Mouse (Mus musculus) lung, postnatal 14 days (tissue): ENCODE data around the gene Rpa1.
"Not testable (repeated sequence)": the region's sequence is repeated elsewhere in the genome, so short reads cannot be mapped to it uniquely, and the experiment has no call there.

Experiments
- DNase-seq: peaks from one replicate; pipeline ENCODE4 v3.0.0; 2021

Rpa1 gene

DNA sequence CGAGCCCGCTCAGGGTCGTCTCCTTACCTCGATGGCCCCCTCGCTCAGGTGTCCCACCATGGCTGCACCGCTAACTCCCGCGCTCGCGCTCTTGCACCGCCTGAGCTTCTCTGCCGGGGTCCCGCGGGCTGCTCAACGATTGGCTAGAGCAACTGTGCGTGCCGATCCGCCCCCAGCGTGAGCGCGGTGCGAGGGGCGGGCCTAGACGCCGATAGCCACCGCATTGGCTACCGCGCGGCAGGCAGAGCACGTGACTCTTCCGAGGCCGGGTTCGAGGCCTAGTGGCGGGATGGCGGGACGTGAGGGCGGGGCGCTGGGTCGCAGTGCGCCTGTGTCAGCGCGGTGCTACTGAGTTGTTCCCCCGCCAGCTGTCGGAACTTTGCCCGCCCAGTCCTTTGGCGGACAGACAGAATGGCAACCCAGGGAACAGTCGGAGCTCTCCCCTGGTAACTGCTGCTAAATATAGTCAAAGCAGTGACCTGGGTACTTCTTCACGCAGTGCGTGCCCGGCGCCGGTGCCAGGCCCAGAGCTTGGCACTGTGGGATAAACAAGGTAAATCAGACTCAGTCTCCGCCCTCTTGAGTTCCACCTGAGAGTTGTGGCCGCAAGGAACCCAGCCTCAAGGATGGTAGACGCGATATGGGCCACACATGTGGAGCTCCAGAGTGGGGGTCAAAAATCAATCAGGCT is at the start of gene Rpa1, which contains the start of gene Smyd4:
Rpa1 (minus strand) TSS at position 126 of the 691 bp plus-strand sequence.
Smyd4 (plus strand) TSS at position 235 of the 691 bp plus-strand sequence.
- peak; percentile 94 for DNase-seq

DNA sequence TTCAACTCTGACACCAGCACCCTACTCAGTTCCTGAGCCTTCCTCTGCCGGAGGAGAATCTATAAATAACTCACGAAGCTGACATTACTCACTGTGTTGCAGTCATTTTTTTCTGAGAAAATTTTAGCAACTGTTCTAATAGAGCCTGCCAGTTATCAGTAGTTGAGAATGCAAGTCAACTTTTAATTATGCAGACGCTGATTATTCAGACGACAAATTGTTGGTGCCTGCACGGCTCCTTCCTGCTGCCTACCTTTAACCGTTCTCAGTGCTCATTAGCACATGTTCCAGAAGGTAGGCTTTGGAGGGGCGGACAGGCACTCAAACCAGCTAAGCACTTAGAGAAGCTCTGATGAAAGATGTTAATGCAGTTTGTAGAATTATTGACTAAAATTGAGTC is 49.3 kb upstream of the Rpa1 start:
- DNase-seq = no peak

DNA sequence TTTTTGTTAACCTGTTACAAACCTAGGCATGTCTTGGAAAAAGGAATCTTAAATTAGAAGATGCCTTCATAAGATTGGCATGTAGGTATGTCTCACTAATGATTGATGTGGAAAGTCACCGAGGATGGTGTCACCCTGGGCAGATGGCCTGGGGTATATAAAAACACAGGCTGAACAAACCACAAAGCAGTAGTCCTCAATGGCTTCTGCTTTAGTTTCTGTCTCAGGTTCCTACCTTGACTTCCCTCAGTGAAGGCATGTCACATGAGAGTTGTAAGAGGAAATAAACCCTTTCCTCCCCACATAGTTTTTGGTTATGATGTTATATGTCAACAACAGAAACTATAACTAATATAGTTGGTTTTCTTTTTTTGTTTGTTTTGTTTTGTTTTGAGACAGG is 47.5 kb upstream of the Rpa1 start:
- DNase-seq = no peak

DNA sequence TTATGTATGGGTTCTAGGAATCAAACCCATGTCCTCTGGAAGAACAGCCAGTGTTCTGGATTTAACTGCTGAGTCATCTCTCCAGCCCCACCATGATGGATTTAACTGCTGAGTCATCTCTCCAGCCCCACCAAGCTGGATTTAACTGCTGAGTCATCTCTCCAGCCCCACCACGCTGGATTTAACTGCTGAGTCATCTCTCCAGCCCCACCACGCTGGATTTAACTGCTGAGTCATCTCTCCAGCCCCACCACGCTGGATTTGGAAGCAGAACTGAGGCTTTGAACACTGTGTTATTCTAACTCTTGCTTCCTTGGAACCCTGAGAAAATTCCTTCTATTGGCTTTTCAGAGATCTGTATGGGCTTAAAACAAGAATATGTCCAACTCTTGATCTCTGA is 35.4 kb upstream of the Rpa1 start:
- not testable (repeated sequence) for DNase-seq

DNA sequence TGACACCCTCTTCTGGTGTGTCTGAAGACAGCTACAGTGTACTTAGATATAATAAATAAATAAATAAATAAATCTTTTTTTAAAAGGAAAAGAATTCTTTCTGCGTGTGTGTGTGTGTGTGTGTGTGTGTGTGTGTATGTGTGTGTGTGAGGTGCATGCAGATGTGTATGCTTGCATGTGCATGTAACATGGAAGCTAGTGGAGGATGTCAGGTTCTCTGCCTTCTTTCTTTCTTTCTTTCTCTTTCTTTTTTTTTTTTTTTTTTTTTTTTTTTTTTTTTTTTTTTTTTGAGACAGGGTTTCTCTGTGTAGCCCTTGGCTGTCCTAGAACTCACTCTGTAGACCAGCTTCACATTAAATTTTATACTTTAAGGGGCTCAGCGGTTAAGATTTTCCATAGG is 30.7 kb upstream of the Rpa1 start:
- DNase-seq = not testable (repeated sequence)

DNA sequence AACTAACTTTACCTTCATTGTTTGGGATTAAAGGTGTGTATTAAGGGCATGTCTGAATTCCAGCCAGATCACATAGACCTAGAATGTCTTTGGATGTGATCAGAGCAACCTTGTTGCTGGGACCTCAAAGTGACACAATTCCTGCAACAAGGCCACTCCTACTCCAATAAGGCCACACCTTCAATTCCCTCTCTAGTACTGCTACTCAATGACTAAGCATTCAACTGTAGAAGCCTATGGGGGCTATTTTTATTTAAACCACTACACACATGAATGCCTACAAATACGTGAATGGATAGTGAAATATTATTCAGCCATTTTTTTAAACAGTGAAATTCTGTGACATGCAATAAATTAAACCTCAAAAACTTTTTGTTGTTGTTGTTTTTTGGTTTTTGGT is 29.0 kb upstream of the Rpa1 start:
- DNase-seq = no peak

DNA sequence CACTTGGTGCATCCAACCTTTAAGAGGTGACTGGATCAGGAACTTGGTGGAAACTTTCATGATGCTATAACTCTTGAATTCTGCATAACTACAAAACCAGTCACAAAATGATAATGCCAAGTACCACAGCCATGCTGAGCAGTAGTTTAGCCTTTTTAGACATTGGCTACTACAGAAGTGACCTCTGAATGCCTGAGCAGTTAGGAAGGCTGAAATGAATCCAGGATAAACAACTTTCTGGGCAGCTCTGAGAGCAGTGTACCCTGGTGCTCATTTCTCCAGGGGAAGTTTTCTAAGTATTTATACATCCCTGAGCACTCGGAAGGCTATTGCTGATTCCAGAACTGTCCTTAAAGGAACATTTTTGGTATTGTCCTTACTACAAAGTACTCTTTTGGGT is 7.4 kb upstream of the Rpa1 start:
- DNase-seq = no peak

DNA sequence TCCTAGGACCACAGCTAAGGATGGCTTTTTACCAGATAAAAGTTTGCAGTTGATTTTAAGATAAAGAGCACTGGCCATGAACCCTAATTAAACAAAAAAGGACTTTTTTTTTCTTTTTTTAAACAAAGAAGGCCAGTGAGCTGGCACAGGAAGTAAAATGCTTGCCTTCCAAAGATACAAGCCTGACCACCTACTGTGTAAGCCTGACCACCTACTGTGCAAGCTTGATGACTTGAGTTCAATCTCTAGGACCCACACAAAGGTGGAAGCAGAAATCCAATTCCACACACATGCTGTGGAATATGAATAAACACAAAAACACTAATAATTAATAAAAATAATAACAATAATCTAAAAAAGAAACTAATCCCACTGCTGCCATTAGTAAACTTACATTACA is 3.1 kb upstream of the Rpa1 start:
- DNase-seq = no peak

DNA sequence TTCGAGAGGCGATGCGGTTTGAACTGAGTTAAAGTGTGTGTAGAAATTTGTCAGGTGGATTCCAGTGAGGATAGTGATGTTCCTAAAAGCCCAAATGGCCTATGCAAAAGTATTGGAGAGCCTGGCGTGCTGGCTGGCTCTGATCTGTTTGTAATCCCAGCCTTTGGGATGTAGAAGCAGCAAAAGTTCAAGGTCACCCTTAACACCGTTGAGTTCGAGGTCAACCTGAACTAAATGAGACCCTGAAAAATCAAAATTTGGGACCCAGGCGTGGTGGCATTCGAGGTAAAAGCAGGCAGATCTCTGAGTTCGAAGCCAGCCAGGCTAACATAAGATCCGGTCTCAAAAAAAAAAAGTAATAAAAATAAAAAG is 752 bp upstream of the Rpa1 start:
- no peak for DNase-seq

DNA sequence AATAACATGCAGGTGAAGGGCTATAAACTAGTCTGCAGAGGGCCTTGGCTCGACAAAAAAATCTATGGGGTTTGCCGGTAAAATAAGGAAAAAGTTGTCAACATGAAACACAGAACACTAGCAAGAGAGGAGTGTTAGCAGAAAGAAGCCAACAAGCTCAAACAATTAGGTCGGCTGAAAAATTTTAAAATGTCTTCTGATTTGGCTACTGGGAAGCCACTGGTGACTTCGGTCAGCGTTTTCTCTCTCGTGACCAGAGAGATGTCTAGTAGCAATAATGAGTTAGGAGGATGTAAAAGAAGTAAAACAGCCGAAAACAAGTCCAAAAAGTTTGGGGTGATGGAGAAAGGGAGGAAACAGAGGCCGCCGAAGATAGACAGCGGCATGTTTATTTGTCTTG is 528 bp downstream of the Rpa1 start:
- no peak for DNase-seq

DNA sequence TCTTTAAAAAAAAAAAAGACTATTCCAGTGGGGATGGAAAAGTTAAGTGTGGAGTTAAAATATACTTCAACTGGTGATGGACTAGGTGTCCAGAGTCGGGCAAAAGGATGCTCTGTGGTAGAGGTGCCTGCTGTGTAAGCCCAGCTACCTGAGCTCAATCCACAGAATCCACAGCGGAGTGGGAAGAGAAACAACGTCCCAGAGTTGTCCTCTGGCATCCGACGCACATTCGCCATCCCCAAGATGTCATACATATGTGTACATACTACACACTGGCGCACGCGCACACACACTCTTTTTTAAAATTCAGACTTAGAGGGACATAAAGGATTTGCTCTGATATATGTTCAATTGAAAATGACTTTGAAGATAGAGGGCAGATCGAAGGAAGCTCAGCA is 937 bp downstream of the Rpa1 start:
- DNase-seq = no peak

DNA sequence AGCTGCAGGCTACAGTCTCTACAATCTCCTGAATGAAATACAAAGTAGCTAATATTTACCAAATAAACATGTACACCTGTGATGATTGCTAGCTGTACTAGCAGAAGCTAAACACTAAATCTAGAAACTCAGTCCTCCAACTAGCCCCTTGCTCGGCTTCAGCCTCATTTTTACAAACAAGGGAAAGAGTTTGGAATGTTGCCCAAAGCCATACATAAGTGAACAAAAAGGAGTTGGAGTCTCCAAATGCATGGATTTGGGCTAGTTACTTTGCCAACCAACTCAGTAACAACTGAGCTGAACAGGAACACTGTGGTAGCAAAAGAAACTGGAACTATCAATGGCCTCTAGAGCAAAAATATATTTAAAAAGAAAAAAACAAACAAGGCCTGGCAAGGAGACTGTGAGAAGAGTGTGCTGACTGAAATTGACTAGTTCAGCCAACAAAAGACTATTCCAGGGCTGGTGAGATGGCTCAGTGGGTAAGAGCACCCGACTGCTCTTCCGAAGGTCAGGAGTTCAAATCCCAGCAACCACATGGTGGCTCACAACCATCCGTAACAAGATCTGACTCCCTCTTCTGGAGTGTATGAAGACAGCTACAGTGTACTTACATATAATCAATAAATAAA is 1.5 kb downstream of the Rpa1 start:
- DNase-seq = no peak

DNA sequence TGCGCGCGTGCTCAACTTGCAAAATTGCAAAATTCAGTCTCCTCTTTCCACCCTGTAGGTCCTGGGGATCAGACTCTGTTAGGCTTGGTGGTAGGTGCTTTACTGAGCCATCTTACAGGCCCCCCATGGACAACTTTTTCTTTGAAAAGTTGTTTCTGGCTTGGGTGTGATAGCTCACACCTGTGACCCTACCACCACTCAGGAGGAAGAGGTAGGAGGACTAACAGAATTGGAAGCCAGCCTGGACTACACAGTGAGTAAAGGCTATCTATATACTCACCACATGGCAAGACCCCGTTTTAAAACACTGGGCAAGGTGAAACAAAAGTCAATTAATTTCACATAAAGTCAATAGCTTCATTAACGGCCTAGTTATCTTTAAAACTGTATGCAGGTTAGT is 3.4 kb downstream of the Rpa1 start:
- DNase-seq = no peak

DNA sequence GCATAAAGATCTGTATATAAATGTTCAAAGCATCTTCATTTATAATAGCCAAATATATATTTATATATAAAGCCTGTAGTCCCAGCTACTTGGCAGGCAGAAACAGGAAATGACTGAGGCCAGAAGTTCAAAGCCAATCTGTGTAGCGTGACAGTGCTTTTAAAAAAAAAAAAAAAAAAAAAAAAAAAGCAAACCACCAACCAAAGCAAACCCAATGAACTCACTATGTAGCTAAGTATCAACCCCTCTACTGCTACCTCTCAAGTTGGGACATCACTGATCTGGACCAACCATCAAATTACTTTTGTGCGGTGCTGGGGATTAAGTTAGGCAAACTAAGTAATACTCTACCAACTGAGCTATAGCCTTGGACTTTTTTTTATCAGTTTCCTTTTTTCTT is 4.0 kb downstream of the Rpa1 start:
- no peak for DNase-seq

DNA sequence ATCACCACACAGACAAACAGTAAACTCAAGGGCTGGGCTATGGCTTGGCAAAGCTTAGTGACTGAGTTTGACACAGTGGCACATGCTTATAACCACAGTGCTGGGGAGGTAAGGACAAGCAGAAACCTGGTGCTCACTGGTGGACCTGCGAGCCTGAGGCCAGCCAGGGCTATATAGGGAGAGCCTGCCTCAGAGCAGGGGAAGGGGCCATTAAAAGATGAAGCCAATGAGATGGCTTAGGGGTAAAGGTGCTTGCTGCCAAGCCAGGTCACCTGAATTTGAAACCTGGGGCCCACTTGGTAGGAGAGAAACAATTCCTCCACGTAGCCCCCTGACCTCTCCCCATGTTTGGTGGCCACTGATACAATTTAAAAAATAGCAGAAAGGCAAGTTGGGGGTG is 5.0 kb downstream of the Rpa1 start:
- DNase-seq = no peak

DNA sequence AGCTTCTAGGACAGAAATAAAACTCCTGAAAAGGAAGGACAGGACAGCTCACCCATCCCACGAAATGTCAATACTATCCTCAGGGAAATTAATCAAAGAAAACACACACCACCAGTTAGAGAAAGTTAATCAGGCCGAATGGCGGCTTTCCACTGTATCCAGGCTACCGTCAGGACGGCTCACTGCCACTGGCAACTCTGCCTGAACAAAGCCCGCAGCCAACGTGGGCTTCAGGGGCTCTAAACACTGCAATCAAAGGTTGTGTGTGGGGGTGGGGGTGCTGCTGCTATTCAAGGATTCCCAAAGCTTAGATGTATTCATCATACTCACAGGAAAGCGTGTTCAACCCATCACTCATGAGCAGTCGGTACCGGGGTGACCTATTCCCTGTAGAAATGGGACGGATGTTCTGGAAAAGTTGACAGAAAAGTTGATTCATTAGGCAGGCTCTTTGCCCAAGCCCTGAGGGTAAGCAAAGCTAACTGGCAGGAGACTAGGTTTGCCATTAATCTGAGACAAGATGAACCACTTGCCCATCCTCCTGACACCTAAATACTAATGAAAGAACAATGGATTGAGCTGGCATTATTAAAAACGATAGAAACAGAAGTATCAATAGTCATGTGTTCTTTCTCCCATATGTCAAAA is 7.3 kb downstream of the Rpa1 start:
- DNase-seq = no peak

DNA sequence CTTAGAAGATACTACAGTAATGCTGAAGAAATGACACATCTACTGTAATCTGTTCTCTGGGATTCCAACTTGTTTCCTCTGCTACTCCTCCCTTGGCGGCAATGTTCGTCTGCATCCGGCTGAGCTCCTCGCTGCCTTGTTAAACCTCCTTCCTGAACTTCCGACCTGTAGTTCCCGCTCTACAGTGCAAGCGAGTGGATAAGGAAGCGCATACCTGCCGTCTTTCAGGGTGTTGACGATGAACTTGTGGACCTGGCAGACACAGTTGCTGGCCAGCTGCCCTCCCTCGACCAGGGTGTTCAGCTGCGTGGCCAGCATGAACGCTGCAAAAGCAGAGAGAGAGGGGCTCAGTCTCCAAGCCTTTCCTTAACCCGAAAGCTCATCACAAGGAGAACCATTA is 8.0 kb downstream of the Rpa1 start:
- DNase-seq = no peak

DNA sequence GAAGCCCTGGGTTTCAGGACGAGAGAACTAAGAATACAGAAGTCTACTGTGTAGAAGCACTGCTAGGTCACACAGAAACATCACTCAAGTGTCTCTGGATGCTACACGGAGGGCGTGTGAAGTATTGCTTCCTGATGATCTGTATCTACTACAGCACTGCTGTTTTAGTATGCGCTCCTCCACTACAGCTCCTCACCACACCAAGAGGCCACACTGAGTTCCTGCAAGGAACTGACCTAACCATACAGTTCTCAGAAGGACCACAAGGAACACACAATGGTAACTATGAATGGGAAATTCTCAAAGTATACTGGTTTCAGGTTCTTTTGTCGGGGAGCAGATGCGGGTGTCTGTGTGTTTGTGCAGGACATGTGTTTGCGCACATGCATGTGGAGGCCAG is 10.9 kb downstream of the Rpa1 start:
- DNase-seq = no peak

DNA sequence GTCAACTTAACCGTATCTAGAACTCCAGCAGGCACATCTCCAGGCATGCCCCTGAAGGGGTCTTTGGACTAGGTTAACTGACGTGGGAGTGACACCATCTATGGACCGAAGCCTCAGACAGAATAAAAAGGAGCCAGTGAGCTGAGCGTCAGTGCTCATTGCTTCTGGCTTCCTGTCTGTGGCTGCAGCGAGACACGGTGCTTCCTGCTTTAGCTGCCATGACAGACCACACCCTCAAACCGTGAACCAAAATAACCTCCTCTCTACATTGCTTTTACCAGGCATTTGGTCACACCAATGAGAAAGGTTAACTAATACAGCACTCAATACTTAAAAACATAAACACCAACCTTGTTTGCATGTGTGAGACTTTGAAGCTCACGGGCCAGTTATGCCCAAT is 11.4 kb downstream of the Rpa1 start:
- DNase-seq = no peak

DNA sequence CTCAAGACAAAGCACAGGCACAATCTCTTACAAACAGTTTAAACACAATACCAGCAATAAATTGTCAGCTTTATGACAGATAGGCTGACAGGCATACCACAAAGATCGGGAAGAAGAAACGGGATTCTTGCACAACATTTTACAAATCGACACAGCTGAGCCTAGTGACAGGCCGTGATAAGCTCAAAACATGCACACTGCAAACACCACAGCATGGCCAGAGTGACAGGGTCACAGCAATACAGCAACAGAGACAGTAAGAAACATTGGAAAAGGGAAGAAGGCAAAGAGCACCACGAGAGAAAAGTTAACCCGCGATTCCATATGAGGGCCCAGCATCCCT is 22.2 kb downstream of the Rpa1 start:
- DNase-seq = no peak

DNA sequence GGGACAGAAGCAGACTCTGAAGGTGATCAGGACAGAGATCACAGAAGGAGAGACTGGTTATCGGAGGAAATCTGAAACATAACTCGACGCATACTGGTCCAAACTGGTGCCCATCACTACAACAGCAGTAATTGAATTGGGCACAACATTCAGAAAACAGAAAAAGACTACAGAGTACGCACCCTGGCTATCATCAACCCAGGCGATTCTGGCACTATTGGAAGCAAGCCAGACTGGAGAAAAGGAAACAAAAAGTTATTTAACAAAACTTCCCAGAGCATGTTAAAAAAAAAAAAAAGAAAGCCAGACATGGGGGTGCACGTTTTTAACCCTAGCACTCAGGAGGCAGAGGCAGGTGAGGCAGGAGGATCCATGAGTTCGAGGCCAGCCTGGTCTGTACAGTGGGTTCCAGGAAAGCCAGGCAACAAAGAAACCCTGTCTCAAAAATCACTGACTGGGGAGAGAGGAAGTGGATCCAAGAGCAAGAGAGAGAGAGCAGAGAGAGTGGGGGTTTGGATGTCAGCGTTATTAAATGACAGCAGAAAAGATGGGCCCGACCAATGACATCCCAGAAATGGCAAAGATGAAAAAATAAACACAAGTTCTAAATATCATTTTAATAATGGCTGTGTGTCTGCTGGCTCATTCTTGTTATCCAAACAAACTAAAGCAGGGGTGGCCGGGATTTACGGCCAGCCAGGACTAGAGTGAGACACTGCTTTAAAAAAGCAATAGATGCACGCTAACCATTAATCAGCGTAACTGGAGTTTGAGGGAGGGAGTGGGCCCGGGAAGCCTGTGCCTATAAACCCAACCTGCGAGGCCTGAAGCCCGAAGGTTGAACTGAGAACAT is 22.8 kb downstream of the Rpa1 start:
- no peak for DNase-seq

DNA sequence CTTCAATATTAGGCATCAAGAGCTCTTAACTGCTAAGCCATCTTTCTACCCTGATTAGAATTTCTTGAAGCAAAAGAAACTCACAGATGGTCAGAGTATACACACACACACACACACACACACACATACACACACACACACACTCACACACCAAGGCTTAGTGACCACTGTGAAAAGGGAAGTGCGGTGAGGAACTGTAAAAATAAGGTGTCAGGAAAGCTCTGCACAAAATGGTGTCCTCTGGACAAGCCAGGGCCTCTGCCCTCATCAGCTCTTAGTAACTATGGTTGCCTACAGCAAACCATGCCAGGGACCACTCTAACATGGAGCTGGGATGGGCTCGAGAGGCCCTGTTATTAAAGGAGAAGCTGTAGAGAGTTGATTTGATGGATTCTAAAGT is 23.7 kb downstream of the Rpa1 start:
- DNase-seq = no peak

DNA sequence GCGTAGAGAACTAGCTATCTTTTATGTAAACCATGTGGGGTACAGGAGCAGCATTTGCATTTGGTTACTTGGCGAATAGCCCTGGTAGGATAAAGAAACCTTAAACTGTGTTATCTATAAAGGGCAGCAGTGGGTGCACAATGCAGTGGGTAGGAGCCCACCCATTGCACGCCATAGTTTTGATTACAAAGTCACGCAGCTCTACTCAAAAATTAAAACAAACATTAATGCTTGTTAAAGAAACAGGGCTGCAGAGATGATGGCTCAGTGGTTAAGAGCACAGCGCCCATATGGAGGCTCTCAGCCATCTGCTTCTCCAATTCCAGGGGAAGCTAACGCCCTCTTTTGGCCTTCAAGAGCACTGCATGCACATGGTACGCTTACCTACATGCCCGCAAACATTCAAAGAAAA is 24.8 kb downstream of the Rpa1 start:
- no peak for DNase-seq

DNA sequence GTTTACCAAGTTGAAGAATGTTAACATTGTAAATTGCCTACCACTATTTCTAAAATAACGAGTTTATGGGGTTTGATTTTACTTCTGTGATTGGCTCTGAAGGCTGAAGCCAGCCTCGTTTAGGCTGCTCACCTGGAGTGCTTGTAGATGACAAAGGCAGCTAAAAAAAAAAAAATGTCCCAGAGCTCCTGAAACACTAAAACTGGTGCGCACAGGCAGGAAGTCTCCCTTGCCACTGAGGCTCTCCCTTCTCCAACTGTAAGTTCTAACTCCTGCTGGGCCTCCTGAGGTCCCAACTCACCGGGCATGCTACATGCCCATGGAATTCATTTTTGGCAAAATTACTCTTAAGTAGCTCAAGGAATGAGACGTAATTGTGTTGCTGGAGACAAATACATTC is 28.9 kb downstream of the Rpa1 start:
- DNase-seq = no peak
